Mouse (Mus musculus) liver, adult 2 months (tissue): ENCODE data around the gene Atp13a3. TPM values are rescaled to one million over a fixed set of nuclear protein-coding genes. Genes with fewer than 3 reads are reported as not detected.

Experiments
- DNase-seq: peaks from one replicate; pipeline ENCODE4 v3.0.0-alpha.2; 2011; ENCODE audit warnings: low read depth, low spot score; ENCODE audit errors: extremely low read depth
- H3K27ac ChIP-seq: fragments of 200-500 bp; replicated peaks from 2 replicates; pipeline ENCODE4 v1.5.1; 2012; ENCODE audit warnings: low read depth, mild to moderate bottlenecking, control low read depth, inconsistent platforms, low read length; ENCODE audit not compliant: insufficient read depth
- H3K27me3 ChIP-seq: fragments of 200-500 bp; 2 replicates; pipeline ENCODE4 v1.6.1; 2012; ENCODE audit warnings: mild to moderate bottlenecking, moderate library complexity, low read length, inconsistent platforms; ENCODE audit not compliant: control insufficient read depth, insufficient read depth
- H3K36me3 ChIP-seq: fragments of 200-500 bp; 2 replicates; pipeline ENCODE4 v1.6.1; 2012; ENCODE audit warnings: low read length, inconsistent platforms; ENCODE audit not compliant: control insufficient read depth, insufficient read depth
- H3K4me1 ChIP-seq: fragments of 200-500 bp; 2 replicates; pipeline ENCODE4 v1.6.1; 2011; ENCODE audit warnings: low read length; ENCODE audit not compliant: control insufficient read depth, insufficient read depth
- H3K4me3 ChIP-seq: fragments of 200-500 bp; 2 replicates; pipeline ENCODE4 v1.5.1; 2011; ENCODE audit warnings: low read depth, mild to moderate bottlenecking, control low read depth, low read length, moderate library complexity; ENCODE audit not compliant: insufficient read depth
- H3K79me2 ChIP-seq: fragments of 200-500 bp; 2 replicates; pipeline ENCODE4 v1.6.1; 2012; ENCODE audit warnings: inconsistent platforms, mild to moderate bottlenecking, low read length, moderate library complexity; ENCODE audit not compliant: control insufficient read depth, insufficient read depth
- H3K9ac ChIP-seq: fragments of 200-500 bp; 2 replicates; pipeline ENCODE4 v1.6.1; 2012; ENCODE audit warnings: low read depth, mild to moderate bottlenecking, control low read depth, inconsistent platforms, low read length
- CTCF ChIP-seq: fragments of 200-500 bp; IDR thresholded peaks from 2 replicates; pipeline ENCODE4 v1.5.1; 2011; ENCODE audit warnings: low read depth, low read length, control low read depth
- POLR2A ChIP-seq: fragments of 200-500 bp; IDR thresholded peaks from 2 replicates; pipeline ENCODE4 v1.6.1; 2011; ENCODE audit warnings: low read length, control low read depth; ENCODE audit not compliant: insufficient read depth; ENCODE audit errors: extremely low read depth
- WGBS: fragments of 180-500 bp; shearing (Covaris S2); methylation state at CpG from one replicate; pipeline ENCODE4 v1.1.7; 2018; 5-methylcytosine and 5-hydroxymethylcytosine counted together
- polyA plus RNA-seq: library from polyadenylated mRNA; depleted of rRNA; stranded (reverse); fragments of >200 nt; gene quantifications from 2 replicates; pipeline ENCODE4 v1.2.3, GENCODE M21; 2012
- total RNA-seq: library from RNA; depleted of rRNA; stranded (reverse); fragments of >200 nt; gene quantifications from 2 replicates; pipeline ENCODE4 v1.2.3, GENCODE M21; 2014

The Atp13a3 gene
- total and polyA plus RNA-seq, 2 experiments = 46.3 to 80.9 TPM

DNA sequence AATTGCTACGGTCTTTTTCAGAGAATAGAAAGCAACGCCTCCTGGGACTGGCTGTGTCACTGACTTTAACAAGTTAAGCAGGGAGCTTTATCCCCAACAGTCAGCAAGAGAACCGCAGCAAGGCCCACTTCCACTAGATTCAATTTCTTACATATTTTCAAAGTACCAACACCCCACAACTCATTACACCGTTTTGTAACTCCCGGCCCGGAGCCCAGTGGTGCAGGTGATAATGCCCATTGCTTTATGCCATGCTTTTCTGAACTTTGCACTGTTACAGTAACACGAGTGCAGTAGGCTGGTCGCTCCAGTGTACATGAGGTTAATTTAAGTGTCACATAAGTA is 95.6 kb downstream of the Atp13a3 start:
- Histone ChIP-seq H3K36me3 (peaks cover 6% of the 10 kb centered on the region; the same call in 1 of the 2 replicates), H3K79me2 (no peaks in the 10 kb centered on the region), H3K27ac (no peak overlapping the region), H3K27me3 (no peaks in the 10 kb centered on the region), H3K9ac (no peak overlapping the region), H3K4me1 (peaks cover 17% of the 10 kb centered on the region), H3K4me3 (no peak overlapping the region)
- peak; percentile 81 for DNase-seq
- 28% methylated on average over 8 of the region's 8 CpGs for WGBS
- no peak for TF ChIP-seq CTCF
- no peak for TF ChIP-seq POLR2A

DNA sequence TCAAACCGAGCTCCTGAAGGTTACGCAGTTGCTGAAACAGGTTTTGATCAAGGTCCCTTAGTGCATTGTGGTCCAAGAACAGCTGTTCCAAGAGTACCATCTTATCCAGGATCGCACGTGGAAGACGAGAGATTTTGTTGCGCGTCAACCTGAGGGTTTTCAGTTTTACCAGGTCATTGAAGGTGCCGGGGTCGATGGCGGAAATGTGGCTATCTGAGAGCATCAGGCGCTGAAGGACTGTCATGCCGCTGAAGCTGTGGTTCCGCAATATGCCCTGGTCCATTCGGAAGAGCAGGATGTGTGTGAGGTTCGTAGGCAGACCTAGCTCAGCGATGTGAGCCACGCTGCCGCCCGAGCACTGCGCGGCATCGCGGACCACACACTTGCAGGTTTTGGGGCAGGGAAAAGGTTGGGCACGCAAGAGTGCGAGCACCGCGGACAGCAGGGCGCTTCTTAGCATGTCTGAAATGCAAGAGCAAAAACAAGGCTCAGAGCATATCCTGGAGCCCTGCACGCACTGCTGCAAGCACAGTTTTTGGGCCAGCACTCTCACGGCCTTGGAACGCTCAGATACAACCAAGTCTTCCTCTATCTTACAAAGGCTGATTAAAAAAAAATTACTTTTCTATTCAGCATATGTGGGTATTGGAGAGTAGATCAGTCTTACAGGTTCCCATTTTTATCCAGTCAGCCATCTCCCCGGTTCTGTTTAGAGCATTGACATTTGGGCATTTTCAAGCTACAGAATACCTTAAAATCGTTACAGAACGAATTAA is 96.2 kb downstream of the Atp13a3 start:
- Histone ChIP-seq H3K27me3 (no peaks in the 10 kb centered on the region), H3K9ac (no peak overlapping the region), H3K4me1 (peaks cover 17% of the 10 kb centered on the region), H3K79me2 (no peaks in the 10 kb centered on the region), H3K4me3 (no peak overlapping the region), H3K27ac (no peak overlapping the region), H3K36me3 (peaks cover 3% of the 10 kb centered on the region; the same call in 1 of the 2 replicates)
- no peak for TF ChIP-seq CTCF
- TF ChIP-seq POLR2A = no peak
- WGBS = 9% methylated on average over 34 of the region's 34 CpGs
- DNase-seq = peak; percentile 46

- TF ChIP-seq POLR2A (no peak), CTCF (peak; percentile 54)
- DNase-seq = peak; percentile 53
- Histone ChIP-seq H3K36me3 (peaks cover 3% of the 10 kb centered on the region; the same call in 1 of the 2 replicates), H3K27ac (no peak overlapping the region), H3K4me3 (peak overlapping the region; percentile 48), H3K9ac (peak overlapping the region; percentile 68), H3K27me3 (no peaks in the 10 kb centered on the region), H3K4me1 (peaks cover 17% of the 10 kb centered on the region), H3K79me2 (no peaks in the 10 kb centered on the region)
- WGBS = 1% methylated on average over 72 of the region's 72 CpGs
Measured at GRCm38 (mm10) chr16:30308616-30309394, 97.0 kb downstream of the Atp13a3 start.

DNA sequence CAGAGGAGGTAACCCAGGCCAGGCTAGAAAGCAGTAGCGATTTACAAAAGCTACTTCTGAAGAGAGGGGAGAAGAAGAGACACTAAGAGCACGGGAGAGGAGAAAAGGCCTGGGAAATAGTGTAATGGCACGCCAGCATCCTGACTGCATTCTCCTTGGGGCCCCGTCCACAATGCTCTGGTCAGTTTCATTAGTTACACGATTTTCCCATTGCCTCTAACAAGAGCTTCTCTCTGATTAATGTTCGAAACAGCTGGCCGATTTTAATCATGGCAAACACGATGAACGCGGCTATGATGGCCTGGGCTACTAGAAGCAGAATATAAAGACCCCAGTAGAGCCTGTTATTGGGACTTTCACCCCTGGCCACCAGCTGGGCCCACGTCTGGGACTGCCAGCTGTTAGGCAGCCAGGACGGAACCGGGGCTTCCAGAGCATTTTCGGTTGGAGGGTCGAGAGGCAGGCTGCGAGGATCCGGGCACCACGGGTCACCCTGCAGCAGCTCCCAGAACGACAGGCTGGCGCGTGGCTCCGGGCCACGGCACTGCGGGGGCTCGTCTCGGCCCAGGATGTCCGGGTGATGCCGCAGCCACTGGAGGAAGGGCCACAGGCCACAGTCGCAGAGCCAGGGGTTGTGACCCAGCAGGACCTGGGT is 97.7 kb downstream of the Atp13a3 start:
- Histone ChIP-seq H3K27ac (no peak overlapping the region), H3K9ac (peak overlapping the region; percentile 68), H3K27me3 (no peaks in the 10 kb centered on the region), H3K4me1 (peaks cover 17% of the 10 kb centered on the region), H3K79me2 (no peaks in the 10 kb centered on the region), H3K4me3 (peak overlapping the region; percentile 48), H3K36me3 (peaks cover 3% of the 10 kb centered on the region; the same call in 1 of the 2 replicates)
- TF ChIP-seq CTCF (no peak), POLR2A (no peak)
- WGBS = 28% methylated on average over 29 of the region's 29 CpGs
- DNase-seq = no peak

DNA sequence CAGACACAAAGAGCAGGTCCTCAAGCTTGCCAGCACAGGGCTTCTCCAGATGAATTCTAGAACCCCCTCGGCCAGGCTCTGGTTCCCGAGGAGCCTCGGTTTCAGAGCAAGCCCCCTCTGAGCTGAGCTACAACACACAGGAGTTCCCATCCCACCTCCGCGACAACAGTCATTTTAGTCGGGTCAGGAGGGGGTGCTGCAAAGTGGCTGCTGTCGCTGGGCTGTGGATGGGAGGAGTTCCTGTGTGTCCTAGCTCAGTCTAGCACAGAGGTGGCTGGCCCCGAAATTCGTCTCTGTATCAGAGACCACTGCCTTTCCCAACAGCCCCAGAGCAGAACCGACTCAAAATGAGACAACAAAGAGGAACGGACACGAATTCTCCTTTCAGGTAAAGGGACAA is 98.5 kb downstream of the Atp13a3 start:
- DNase-seq = no peak
- 74% methylated on average over 12 of the region's 12 CpGs for WGBS
- H3K27me3 ChIP-seq = no peaks in the 10 kb centered on the region

More for the DNA sequence above, 98.5 kb downstream of the Atp13a3 start:
- TF ChIP-seq CTCF (no peak), POLR2A (no peak)
- H3K27ac ChIP-seq = no peak overlapping the region
- H3K9ac ChIP-seq = no peak overlapping the region
- H3K4me1 ChIP-seq = peaks cover 17% of the 10 kb centered on the region
- H3K36me3 ChIP-seq = 0 out of 2 replicates have a peak, but pooled peaks cover 1% of the 10 kb centered on the region
- no peaks in the 10 kb centered on the region for H3K79me2 ChIP-seq
- H3K4me3 ChIP-seq = no peak overlapping the region
